Mouse (Mus musculus) heart, postnatal 0 days (tissue): ENCODE data around the gene Stx1a.

Experiments
- CTCF ChIP-seq: IDR thresholded peaks from 2 replicates; pipeline ENCODE4 v1.5.1; 2016; ENCODE audit warnings: antibody characterized with exemption, control low read depth, low read depth
- EP300 ChIP-seq: IDR thresholded peaks from 2 replicates; pipeline ENCODE4 v1.6.1; 2016; ENCODE audit warnings: antibody characterized with exemption, low read depth

DNA sequence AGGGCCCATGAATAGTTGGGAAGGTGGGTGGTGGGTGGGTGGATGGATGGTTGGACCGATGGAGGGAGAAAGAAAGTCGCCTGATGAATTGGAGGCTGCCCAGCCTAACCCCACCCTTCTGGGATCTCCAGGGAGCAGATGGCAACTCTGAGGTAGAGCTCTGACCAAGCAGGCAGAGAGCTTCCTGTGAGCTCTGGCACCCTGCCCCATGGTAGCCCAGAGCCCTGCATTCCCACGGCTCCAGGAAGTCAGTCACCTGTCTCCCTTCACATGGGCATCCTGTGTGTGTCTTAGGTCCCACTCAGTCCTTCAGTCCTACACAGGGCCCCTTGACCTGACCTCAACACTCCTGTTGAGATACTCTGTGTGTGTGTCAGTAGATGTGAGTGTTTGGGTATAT, 14.7 kb downstream of the Stx1a start:
- no peak for TF ChIP-seq CTCF
- TF ChIP-seq EP300 = no peak
